Mouse (Mus musculus) frontal cortex, postnatal 10 days (tissue): ENCODE data around the gene Gsto1.
A peak's percentile ranks its signal among the peaks of the same experiment; 100 is the strongest.

Source experiments
- DNase-seq, 2 experiments: peaks; one replicate each; pipeline ENCODE4 v3.0.0; 2022; ENCODE audit warnings: low spot score in 2 of 2, mixed read lengths in 1 of 2

Gsto1 gene

DNA sequence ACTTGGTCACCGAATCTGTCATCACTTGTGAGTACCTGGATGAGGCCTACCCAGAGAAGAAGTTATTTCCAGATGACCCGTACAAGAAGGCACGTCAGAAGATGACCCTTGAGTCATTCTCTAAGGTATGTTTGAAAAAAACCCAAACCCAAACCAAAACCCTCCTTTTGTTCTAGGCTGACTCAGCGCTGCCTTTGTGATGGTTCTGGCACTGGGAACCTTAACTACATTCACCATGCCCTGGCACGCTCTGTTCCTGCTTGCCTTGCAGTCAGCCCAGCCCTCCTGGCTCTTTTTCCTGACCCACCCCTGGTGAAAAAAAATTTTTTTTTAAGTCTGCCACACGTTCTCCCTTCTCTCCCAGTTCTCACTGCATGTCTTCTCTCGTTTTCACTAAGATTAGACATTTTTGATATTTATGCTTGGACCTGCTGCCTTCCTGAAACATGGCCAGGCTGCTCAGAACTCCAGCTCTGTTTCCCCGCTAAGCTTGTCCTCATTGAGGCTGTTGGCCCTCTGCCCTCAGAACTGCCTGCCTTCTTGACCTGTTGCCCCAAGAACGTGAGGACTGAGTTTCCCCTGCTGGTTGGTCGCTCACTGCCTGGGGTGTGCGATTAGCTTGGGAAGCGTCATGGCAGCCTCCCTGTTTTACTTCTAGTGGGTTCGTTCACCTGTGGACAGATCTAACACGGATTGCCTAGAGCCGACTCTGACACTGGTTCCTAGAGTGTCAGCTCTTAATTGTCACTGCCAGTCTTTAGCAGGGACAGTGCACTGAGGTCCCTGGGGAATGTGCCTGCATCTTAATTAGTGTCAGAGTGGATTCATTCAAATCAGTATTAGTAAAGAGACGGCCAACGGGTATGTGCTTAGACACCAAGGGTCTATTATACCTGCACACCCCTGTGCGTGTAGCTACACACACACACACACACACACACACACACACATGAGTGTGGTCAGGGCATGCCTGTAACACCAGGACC, 3.5 kb downstream of the Gsto1 start:
- DNase-seq = no peak

DNA sequence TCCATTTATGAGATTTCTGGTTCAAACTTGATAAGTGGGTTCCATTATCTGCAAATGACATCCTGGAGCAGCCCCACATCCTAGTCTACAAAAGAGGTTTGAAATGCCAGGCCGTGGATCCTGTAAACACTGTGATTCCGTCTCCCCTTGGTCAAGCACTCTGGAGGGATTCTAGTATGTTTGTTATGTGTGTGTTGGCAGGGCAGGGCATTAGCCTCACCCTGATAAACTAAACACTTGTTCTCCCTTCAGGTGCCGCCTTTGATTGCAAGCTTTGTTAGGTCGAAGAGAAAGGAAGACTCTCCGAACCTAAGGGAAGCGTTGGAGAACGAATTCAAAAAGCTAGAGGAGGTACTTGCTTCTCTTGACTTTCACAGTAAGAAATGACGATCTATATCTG, 4.4 kb downstream of the Gsto1 start:
- DNase-seq = no peak

DNA sequence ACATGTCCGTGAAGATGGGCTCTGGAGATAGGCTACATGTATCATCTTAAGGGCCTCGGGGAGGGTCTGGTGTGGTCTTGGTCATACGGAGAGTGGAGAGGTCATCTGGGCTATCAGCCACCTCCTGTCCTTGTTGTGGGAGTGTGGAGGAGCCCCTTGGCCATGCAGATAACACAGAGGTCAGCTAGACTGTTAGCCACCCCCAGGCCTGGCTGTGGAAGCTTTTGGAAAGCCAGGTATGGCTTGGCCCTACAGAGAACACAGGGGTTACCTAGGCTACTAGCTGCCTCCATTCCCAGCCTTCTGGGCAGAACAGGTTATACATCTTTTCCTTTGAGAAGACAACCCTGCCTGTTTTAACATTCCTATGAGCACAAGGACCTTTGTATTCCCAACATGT, 7.8 kb downstream of the Gsto1 start:
- no peak for DNase-seq

DNA sequence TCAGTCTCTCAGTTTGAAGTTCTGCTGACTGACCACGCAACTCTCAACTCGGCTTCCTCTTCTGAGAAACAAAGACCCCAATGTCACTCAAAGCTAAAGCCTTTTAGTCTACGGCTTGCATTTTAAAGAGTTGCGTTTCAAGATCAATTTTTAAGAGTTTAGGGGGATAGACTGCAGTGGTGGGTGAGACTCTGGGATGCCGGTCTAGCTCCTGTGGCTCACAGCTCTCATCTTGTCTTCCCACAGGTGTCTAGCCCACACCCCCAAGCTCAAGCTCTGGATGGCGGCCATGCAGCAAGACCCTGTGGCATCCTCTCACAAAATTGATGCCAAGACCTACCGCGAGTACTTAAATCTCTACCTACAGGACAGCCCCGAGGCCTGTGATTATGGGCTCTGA, 9.3 kb downstream of the Gsto1 start:
- no peak for DNase-seq

DNA sequence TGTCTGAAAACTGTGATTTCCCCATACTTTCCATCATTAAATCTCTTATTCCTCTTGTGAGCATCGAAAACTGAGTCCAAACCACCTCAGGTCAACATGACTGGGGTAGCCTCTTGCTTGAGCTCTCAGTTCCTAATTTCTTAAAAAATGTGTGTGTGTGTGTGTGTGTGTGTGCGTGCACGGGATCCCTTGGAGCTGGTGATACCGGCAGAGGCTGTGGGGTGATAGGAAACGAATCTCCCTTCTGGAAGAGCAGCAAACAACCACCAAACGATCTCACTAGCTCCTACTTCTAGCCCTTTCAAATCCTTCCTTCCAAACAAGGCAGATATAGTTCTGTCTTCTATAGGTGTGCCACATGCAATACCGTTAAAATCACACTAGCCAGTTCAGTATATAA, 10.0 kb downstream of the Gsto1 start:
- no peak for DNase-seq

DNA sequence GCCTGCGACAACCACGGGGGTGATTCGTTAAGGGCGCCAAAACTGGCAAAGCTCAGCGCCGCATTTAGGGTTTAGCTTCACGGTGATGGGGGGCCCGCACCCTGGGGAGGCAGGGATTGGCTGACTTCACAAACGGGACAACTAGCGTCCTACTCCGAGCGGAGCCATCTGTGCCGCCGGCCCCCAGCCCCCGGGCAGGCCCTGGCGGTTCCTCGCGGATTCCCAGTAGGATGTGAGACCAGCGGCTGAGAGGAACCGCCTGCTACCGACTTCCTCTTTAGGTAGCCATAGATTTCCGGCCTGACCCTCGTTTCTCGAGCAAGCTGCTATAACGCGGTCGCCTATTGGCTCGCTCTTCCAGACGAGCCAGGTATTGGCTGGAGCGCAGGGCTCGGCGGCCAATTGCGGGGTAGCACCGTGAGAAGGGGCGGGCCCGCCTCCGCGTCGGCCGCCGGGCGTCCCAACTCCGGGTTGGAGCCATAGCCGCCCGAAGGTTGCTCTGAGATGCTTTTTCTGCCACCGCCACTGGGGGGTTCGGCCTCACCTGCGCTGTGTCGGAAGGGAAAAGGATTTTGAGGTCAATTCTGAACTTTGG, 10.7 kb downstream of the Gsto1 start, which contains the start of gene Gsto2:
Gsto2 (plus strand) TSS at position 182 of the 595 bp plus-strand sequence.
- DNase-seq = peak; percentile 93

DNA sequence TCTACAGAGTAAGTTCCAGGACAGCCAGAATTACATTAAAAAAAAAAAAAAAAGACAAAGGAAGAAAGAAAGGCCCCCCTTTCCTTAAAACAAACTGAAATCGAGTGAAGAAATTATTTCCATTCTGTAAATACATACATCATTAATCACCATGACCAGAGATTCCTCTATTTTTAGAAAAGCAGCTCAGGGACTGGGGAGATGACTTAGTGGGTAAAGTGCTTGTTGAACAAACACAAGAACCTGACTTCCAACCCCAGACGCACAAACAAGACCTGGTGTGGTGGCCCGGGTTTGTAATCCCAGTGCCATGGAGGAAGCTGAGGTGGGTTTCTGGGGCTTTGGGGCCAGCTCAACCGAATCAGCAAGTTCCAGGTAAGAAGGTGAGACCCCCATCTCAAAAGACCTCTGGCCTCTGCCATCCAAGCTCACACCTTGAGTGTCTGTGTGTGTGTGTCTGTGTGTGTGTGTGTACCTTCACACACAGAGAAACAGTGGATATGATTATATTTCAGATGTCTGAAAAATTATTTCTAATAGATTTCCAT, 12.9 kb downstream of the Gsto1 start:
- DNase-seq = no peak

DNA sequence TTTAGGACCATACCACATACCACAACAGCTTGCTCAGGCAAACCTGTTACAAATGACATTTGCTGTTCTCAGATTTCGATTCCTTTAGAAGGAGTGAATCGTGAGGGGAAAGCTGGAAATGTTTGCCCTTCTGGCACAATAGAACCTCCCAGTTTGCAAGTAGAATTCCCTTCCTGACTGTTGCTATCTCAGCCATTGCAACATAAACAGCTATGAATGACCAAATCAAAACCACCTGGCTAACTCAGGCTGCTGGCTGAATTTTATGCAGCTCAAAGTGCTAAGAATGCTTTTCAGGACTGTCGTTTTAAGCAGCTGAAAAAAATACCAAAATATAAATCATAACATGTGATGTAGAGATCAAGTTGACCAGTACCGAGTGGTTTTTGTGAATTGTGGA, 14.2 kb downstream of the Gsto1 start:
- DNase-seq = no peak

DNA sequence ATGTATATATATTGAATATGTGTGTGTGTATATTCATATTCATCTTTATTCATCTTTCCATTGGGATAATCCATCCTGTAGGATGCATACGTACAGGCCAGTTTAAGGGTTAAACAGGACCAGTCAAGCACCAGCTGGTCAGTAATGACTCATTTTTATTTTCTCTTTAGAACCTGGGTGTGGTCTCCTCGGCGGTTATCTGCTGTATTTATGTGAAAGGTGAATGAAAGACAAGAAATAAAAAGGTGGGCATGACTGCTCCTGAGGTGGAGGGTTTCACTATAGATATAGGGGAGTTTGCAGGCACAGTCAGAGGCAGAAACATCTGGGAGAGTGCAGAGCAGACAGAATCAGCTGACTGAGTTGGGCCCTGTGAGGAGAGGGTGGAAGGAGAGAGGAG, 14.7 kb downstream of the Gsto1 start:
- no peak for DNase-seq

DNA sequence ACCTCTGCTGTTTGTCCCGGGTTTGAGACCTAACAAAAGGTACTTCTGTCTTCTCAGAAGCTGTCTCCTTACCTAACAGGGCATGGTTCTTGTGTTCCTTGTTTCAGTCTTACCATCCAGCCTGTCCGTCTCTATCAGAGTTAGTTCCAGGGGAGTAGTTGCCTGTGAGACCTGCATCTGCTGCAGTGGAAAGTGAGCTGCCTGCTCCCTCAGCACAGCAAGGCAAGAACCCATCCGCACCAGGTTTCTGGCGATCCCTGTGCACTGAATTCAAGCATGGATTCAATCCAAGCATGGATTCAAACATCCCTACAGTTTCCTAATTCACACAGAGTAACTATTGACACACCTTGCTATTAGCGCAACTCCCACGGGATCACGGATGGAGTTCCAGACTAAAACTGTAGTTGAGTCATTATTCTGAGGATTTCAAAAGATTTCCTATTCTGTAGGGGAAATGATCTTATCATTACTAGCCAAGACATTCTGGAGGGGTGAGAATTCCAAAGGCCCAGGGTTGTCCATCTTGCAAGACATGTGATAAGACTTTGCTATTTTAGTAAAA, 15.4 kb downstream of the Gsto1 start:
- DNase-seq = no peak

DNA sequence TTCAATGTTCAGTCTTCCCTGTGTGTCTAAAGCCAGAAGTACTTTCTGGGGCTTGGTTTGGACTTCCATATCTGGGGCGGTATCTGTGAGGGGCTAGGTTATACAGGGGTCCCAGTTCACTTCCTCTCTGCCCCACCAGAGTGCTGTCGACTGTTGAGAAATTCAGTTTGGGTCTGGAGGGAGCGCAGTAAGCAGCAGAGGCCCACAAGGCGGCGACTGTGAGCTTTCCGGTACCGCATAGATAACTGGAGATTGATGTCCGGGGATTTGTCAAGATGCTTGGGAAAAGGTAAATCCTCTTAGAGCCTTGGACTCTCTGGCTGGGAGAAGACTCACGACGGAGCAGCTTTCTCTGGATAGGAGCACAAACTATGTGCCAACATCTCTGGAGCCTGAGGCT, 16.7 kb downstream of the Gsto1 start:
- DNase-seq = no peak

DNA sequence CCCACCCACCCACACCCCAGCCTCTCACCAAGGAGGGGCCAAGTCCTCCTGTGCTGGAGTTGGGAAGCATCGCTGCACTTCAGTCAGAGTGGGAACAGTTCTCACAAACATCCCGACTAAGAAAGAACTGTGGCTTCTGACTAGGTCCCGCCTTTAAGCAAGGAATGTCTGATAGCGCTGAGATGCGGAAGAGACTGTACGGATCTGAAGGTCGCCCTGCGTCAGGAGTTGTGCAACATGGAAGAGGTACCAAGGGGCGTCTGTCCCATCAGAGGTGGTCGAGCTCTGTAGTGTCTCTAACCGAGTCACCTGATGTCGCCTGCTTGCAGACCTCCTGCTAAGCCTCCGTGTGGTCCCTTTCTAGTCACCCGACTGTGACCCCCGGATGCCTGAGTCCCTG, 21.5 kb downstream of the Gsto1 start:
- DNase-seq = no peak

DNA sequence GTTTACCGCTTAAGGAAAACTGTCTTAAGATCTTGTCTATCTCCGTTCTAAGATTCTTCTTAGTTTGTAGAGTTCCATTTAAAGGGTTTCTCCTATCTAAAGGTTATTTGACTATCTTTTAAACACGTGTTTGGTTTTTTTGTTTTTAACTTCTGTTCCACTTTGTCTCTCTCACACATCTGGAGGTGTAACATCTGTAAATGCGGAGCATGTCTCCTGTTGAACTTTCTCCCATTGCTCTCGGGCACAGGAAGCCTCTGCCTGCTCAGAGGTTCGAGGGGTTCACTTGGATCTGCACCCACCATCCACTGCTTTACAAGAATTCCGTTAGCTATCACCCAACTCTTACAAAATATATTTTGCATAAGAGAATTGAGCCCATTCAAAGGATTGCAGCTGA, 26.8 kb downstream of the Gsto1 start:
- no peak for DNase-seq

DNA sequence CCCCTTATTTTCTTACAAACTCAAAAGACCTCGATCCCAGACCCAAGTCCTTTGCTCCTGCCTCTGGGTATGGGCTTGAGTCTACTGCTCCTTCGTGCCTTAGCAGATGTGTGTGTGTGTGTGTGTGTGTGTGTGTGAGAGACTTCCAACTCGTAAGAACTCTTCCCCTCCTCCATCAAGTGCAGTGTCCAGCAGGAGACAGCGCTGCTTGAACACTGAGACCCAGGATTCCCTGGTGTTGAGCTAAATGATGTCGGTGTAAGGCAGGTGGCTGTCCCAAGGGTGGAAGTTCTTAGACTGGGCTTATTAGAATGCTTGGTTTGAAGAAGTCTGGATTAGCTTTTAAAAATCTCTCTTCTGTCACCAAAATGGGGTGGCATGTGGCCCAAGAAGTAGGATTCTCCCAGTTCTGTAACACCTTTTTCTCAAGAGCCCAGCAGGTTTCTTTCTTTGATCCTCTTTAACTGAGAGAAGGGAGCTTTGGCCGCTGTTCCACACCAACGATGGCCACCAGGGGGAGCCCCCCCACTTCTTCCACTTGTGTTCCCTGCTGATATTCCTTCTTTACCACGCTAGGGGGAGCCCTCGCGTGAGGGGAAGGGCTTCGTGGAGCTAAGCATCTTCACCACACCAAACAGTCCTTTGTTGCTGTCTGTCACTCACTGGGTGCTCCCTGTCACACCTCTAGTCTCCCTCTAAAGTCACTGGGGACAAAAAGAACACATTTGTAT, 27.5 kb downstream of the Gsto1 start:
- DNase-seq = peak; percentile 44 to 70

DNA sequence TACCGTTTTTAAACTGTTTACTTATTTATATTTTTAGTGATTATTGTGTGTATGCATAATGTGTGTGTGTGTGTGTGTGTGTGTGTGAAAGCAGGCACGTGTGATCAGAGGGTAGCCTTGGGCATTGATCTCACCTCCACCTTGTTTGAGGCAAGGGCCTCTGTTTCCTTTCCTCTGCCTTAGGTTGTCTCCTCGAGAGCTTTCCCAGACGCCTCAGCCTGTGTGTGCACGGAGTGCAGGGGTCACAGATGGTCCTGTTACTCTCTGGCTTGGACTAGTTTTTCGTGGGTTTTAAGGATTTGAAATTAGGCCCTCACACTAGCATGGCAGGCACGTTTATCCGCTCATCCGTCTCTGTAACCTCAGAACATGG, 28.1 kb downstream of the Gsto1 start:
- DNase-seq = no peak

DNA sequence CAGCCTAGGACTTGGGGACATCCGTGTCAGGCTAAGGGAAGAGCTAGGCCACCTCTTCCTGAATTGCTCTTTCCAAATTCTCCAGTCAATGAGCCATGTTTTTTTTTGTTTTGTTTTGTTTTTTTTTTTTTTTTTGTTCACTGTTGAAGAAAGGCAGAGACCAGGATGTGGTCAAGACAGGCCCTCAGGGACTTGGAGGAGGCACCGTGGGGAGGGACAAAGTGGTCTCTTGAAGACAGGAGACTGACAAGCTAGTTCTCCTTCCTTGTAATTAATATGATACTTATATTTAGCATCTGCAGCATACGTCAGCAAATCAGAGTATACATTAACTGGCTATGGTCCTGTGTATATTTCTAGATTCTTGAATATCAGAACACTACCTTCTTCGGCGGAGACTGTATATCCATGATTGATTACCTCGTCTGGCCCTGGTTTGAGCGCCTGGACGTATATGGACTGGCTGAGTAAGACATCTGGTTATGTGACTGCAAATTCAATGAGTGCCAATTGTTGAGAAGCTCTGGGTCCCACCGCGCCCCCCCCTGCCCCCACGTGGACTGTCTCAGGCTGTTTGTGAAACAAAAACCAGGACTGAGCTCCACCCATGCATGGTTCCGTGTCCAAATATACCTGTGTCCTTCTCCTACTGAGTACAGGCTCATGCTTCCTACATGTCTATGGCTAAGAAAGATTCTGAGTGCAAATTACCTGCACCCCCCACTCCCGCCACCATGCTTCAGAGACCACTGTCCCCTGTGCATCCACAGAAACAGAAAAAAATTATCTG, 29.7 kb downstream of the Gsto1 start:
- DNase-seq = no peak

DNA sequence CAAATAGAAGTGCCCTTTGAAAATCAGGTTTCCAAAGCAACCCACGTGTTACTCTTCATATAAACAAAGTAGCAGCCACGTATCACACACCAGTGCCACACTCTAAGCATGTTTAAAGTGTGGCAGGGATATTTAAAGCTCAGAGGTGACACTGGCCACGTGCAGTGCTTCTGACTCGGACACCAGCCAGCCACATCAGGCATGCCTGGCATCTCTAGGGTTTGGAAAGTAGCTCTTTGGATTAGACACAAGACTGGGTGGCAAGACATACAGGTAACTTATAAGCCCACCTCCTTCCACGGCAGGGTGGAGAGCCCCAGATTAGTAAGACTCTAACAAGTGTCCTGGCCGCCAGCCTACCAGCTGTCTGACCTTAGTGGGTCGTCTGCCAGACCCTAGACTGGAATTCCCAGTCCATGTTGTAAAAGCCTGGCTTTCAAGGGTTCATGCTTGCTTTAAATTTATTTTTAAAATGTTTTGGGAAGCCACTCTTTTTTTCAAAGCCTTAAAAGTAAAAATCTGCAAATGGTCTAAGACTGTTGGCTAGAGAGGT, 30.5 kb downstream of the Gsto1 start:
- DNase-seq = no peak

DNA sequence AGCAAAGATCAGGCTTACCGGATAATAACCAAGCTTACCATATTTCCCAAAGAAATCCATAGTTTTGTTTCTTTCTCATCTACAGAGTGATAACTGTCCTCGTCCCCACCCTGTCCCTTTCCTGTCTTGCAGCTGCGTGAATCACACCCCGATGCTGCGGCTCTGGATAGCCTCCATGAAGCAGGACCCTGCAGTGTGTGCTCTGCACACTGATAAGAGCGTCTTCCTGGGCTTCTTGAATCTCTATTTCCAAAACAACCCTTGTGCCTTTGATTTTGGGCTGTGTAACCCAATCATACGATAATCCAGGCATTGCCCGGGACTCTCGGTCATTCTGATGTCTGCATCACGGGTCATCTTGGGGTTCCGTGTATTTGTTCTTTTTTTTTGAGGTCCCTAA, 31.1 kb downstream of the Gsto1 start:
- no peak for DNase-seq

DNA sequence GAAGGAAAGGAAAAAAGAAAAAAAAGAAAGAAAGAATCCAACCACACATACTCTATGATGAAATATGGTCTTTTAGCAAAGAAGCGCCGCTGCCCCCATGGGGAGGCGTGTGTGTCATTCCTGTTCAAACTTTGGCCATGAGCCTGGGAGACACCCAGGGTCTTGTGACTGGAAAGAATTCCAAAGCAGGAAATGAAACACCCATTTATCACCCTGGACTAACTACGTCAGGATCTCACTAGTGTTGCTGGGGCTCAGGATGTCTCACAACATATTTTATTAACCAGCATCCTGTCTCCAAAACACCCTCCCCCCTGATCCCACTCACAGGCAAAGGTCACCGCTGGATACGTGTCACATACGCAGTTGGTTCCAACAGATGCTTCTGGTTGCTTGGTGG, 31.8 kb downstream of the Gsto1 start:
- DNase-seq = no peak

DNA sequence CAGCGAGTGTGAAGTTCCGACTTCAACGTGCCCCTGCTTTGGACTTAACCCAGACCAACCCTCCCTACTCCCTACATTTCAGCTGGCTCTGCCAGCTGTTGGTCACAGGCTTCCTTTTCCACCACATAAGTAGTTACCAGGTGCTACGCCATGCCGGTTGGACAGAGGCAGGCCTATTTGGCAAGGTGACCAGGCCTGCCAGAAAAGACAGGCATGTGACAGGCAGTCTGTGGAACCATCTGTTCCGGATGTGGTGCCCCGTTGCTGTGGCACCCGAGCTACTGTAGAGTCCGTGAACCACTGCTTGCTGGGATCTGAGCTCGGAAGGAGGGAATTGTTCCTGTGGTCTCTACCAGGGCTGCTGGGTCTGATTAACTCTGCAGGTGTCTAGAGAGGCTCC, 32.6 kb downstream of the Gsto1 start:
- no peak for DNase-seq

DNA sequence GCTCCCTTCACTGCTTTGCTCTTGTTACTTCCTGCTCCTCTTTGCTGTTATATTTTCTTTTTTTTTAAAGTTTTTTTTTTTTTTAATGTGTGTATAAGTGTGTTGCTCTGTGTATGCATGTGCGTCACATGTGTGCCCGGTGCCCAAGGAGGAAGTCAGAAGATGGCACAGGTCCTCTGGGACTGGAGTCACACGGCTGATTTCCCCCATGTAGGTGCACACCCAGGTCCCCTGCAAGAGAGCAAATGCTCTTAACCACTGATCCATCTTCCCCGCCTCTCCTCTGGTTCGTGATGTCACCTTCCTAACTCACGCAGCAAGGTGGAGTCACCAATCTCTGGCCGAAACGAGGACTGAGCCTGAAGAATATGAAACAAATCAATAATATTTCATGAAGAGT, 33.3 kb downstream of the Gsto1 start:
- no peak for DNase-seq
